Mouse (Mus musculus) forebrain, embryonic 12.5 days (tissue): ENCODE measurements at regions not wholly inside any gene's neighbourhood (a gene's known extent, or its start where the extent isn't known, plus 50 kb on each side); places are given as distances from the start of the nearest gene placed in this dataset.
"Not testable (repeated sequence)": the region's sequence is repeated elsewhere in the genome, so short reads cannot be mapped to it uniquely, and the experiment has no call there.

ENCODE experiments used
- ATAC-seq: fragments of 200-750 bp; cut with Nextera tagmentation; 2 replicates; pipeline ENCODE4 v1.8.0; 2017; ENCODE audit warnings: moderate TSS enrichment; ENCODE audit not compliant: low FRiP score
- H3K27ac ChIP-seq: fragments of 300-500 bp; sonication (generic); 2 replicates; pipeline ENCODE4 v1.5.1; 2016; ENCODE audit warnings: mild to moderate bottlenecking
- H3K27me3 ChIP-seq: fragments of 300-500 bp; sonication (generic); 2 replicates; pipeline ENCODE4 v1.6.1; 2016; ENCODE audit warnings: mild to moderate bottlenecking
- H3K36me3 ChIP-seq: fragments of 300-500 bp; sonication (generic); replicated peaks from 2 replicates; pipeline ENCODE4 v1.6.1; 2016; ENCODE audit warnings: mild to moderate bottlenecking
- H3K4me1 ChIP-seq: fragments of 300-500 bp; sonication (generic); 2 replicates; pipeline ENCODE4 v1.6.1; 2016
- H3K4me2 ChIP-seq: fragments of 300-500 bp; sonication (generic); 2 replicates; pipeline ENCODE4 v1.6.1; 2016; ENCODE audit warnings: mild to moderate bottlenecking, moderate library complexity
- H3K4me3 ChIP-seq: fragments of 300-500 bp; sonication (generic); replicated peaks from 2 replicates; pipeline ENCODE4 v1.5.1; 2016; ENCODE audit warnings: mild to moderate bottlenecking
- H3K9ac ChIP-seq: fragments of 300-500 bp; sonication (generic); 2 replicates; pipeline ENCODE4 v1.6.1; 2016; ENCODE audit warnings: mild to moderate bottlenecking
- H3K9me3 ChIP-seq: fragments of 300-500 bp; sonication (generic); 2 replicates; pipeline ENCODE4 v1.6.1; 2016
- WGBS: fragments of 180-500 bp; shearing (Covaris S2); methylation state at CpG from one replicate; pipeline ENCODE4 v1.1.7; 2016; 5-methylcytosine and 5-hydroxymethylcytosine counted together

- ATAC-seq, result no peak
- 88% methylated on average over 1 of the region's 1 CpGs for WGBS
- no peaks in the 10 kb centered on the region for H3K9me3 ChIP-seq
- H3K27me3 ChIP-seq, result no peaks in the 10 kb centered on the region
- H3K4me3 ChIP-seq, result no peak overlapping the region
- H3K4me1 ChIP-seq, result no peaks in the 10 kb centered on the region
- H3K9ac ChIP-seq, result no peak overlapping the region
- H3K4me2 ChIP-seq, result no peak overlapping the region
- H3K36me3 ChIP-seq, result no peaks in the 10 kb centered on the region
- H3K27ac ChIP-seq, result no peak overlapping the region
Measured at GRCm38 (mm10) chr9:94148474-94148873, 389.4 kb downstream of the 1190002N15Rik start.

- 92% methylated on average over 3 of the region's 3 CpGs for WGBS
- H3K4me2 ChIP-seq, result no peak overlapping the region
Measured at GRCm38 (mm10) chr9:94146787-94147186, 391.1 kb downstream of the 1190002N15Rik start.

DNA sequence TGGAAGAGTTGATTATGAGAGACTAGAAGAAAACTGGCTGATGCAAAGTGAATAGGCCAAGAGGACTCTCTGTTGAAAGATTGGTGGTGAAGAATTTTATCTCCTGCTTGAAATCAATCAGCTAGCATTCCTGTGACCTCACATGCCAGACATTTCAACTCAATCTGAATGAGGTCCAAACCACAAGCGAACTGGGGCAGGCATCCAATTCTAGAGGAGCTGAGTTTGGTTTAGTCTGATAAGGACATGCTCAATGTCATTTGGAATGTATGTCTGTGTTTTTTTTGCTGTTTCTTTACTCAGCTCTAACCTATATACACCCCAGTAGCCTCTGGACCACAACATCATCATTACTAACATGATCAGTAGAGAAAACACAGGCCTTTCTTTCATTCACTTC is 401.4 kb downstream of the 1190002N15Rik start:
- ATAC-seq, result no peak
- WGBS, result 81% methylated on average over 1 of the region's 1 CpGs
- Histone ChIP-seq H3K27ac (no peak overlapping the region), H3K9me3 (no peaks in the 10 kb centered on the region), H3K27me3 (no peaks in the 10 kb centered on the region), H3K4me1 (no peaks in the 10 kb centered on the region), H3K36me3 (no peaks in the 10 kb centered on the region), H3K4me2 (no peak overlapping the region), H3K9ac (no peak overlapping the region), H3K4me3 (no peak overlapping the region)

More at GRCm38 (mm10) chr9:94146787-94147186, 391.1 kb downstream of the 1190002N15Rik start:
- Histone ChIP-seq H3K27me3 (no peaks in the 10 kb centered on the region), H3K9ac (no peak overlapping the region), H3K27ac (no peak overlapping the region), H3K4me3 (no peak overlapping the region), H3K36me3 (no peaks in the 10 kb centered on the region), H3K4me1 (no peaks in the 10 kb centered on the region), H3K9me3 (no peaks in the 10 kb centered on the region)
- no peak for ATAC-seq

- H3K9me3 ChIP-seq, result no peaks in the 10 kb centered on the region
- no peak overlapping the region for H3K4me3 ChIP-seq
- H3K27me3 ChIP-seq, result no peaks in the 10 kb centered on the region
- H3K4me2 ChIP-seq, result no peak overlapping the region
- no peaks in the 10 kb centered on the region for H3K4me1 ChIP-seq
- H3K9ac ChIP-seq, result no peak overlapping the region
- WGBS, result 89% methylated on average over 2 of the region's 2 CpGs
- no peak overlapping the region for H3K27ac ChIP-seq
- H3K36me3 ChIP-seq, result no peaks in the 10 kb centered on the region
- ATAC-seq, result no peak
Measured at GRCm38 (mm10) chr9:94133682-94134081, 404.2 kb downstream of the 1190002N15Rik start.

DNA sequence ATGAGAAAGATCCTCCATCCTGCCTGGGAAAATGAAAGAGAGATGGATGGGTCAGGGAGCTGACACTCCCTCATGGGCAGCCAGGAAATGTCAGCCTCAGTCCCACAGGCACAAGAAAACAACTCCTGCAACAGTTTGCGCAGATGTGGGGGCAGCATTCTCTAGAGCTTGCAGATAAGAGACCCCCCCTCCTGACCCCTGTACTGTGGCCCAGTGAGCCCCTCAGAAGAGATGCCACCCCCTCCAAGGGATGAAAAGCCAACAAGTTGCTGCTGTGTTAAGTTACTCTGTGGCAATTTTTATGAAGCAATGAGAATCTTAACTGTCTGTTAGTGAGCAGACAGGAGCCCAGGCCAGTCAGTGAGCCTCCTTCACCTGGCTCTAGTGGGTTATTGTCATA is 406.5 kb downstream of the 1190002N15Rik start:
- no peak for ATAC-seq
- WGBS, result 100% methylated on average over 1 of the region's 1 CpGs
- Histone ChIP-seq H3K4me3 (no peak overlapping the region), H3K4me2 (no peak overlapping the region), H3K27ac (no peak overlapping the region), H3K9me3 (no peaks in the 10 kb centered on the region), H3K9ac (no peak overlapping the region), H3K27me3 (no peaks in the 10 kb centered on the region), H3K4me1 (no peaks in the 10 kb centered on the region), H3K36me3 (no peaks in the 10 kb centered on the region)

DNA sequence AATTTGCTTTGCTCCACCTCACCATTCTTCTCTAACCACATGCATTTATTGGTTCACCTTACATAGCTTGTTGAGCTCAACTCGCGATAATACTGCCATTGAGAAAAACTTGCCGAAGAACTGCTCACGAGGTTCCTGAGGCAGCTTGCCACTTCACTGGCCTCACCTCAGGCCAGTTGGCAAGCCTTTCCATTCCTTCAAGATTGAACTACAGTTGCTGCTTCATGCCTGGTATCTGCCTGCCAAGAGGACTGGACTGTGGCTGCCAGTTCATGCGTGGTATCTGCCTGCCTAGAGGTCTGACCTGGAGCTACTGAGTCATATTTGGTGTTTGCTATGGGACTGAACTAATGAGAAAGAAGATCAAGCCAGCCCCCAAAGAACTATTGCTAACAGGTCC is 420.9 kb downstream of the 1190002N15Rik start:
- H3K4me2 ChIP-seq, result no peak overlapping the region
- no peak for ATAC-seq
- H3K4me1 ChIP-seq, result no peaks in the 10 kb centered on the region
- no peak overlapping the region for H3K4me3 ChIP-seq
- 95% methylated on average over 5 of the region's 5 CpGs for WGBS
- H3K36me3 ChIP-seq, result no peaks in the 10 kb centered on the region
- H3K9me3 ChIP-seq, result no peaks in the 10 kb centered on the region
- no peaks in the 10 kb centered on the region for H3K27me3 ChIP-seq
- no peak overlapping the region for H3K9ac ChIP-seq
- no peak overlapping the region for H3K27ac ChIP-seq

DNA sequence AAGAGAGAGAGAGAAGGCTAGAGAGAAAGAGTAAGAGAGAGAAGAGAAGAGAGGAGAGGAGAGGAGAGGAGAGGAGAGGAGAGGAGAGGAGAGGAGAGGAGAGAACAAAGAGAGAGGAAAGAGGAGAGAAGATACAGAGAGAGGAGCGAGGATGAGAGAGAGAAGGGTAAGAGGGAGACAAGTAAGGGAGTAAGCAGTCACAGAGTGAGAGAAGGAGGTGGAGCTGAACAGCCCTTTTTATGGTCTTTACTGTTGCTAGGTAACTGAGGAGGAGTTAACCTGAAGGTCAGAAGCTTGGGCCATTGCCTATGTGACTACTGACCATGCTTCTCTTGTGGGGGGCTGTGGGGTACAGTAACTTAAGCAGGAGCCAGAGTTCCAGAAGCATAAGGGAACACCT is 430.2 kb downstream of the 1190002N15Rik start:
- H3K9ac ChIP-seq, H3K4me1 ChIP-seq, H3K4me3 ChIP-seq, H3K4me2 ChIP-seq, H3K27ac ChIP-seq, H3K9me3 ChIP-seq, H3K27me3 ChIP-seq, H3K36me3 ChIP-seq, ATAC-seq: not testable (repeated sequence)
- 86% methylated on average over 1 of the region's 1 CpGs for WGBS

DNA sequence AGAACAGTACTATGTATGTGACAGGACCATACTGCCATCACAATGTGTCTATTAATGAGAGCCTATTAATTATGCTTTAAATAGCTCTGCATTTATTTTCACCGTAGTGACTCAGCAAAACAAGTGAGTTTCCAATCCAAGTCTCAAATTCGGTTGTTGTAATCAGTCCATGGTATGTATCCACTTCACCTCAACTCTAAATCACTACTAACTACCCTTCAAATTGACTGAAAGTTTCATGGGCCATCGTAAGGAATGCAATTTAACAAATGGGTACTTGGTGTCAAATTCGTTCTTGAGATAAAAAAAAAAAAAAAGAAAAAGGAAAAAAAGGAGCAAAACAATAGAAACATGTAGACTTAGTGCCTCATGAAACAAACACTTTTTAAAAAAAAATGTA is 433.2 kb downstream of the 1190002N15Rik start:
- Histone ChIP-seq H3K4me3 (no peak overlapping the region), H3K27me3 (no peaks in the 10 kb centered on the region), H3K36me3 (no peaks in the 10 kb centered on the region), H3K27ac (no peak overlapping the region), H3K4me1 (no peaks in the 10 kb centered on the region), H3K4me2 (no peak overlapping the region), H3K9ac (no peak overlapping the region), H3K9me3 (no peaks in the 10 kb centered on the region)
- no peak for ATAC-seq
- WGBS, result 81% methylated on average over 4 of the region's 4 CpGs

DNA sequence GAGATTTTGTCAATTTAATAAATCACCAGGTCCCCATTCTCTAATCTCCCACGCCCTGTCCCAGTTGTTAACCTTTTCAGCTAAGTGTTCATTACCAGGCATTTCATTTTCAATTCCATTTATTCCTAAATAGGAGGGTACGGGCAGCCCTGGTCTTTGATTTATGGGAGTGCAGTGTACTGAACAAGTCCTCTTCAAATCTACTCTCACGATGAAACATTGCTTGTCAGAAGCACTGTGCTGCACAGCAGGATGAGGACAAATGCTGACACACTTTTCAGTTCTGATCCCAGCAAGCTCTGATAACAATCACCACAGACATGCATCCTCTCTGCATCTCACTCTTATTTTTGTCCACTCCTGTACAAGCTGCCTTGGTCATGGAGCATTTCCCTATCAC is 435.9 kb downstream of the 1190002N15Rik start:
- Histone ChIP-seq H3K9me3 (no peaks in the 10 kb centered on the region), H3K4me2 (no peak overlapping the region), H3K4me1 (no peaks in the 10 kb centered on the region), H3K4me3 (no peak overlapping the region), H3K27me3 (no peaks in the 10 kb centered on the region), H3K27ac (no peak overlapping the region), H3K9ac (no peak overlapping the region), H3K36me3 (no peaks in the 10 kb centered on the region)
- no peak for ATAC-seq
- WGBS, result 76% methylated on average over 3 of the region's 3 CpGs

DNA sequence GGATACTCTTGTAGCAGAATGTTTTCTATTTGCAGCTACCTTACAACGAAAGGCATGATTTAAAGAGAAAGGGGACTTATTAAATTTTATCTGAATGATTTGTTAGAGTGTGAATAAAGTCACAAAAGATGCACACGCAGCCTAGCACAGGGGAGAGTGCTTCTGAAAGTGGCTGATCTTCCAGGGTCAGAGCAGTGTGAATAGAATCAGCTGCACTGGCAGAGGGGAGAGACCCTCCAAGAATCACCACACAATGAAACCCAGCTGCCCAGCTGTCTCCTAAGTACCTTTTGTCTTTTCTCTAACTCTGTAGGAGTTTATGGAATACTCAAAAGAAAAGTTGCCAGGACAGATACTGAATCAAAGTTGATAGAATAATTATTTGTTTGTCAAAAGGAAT is 443.1 kb downstream of the 1190002N15Rik start:
- ATAC-seq, result no peak
- Histone ChIP-seq H3K4me3 (no peak overlapping the region), H3K4me2 (no peak overlapping the region), H3K9ac (no peak overlapping the region), H3K36me3 (no peaks in the 10 kb centered on the region), H3K27me3 (no peaks in the 10 kb centered on the region), H3K9me3 (no peaks in the 10 kb centered on the region), H3K4me1 (peaks cover 9% of the 10 kb centered on the region; the same call in 1 of the 2 replicates), H3K27ac (no peak overlapping the region)
- 25% methylated on average over 2 of the region's 2 CpGs for WGBS

DNA sequence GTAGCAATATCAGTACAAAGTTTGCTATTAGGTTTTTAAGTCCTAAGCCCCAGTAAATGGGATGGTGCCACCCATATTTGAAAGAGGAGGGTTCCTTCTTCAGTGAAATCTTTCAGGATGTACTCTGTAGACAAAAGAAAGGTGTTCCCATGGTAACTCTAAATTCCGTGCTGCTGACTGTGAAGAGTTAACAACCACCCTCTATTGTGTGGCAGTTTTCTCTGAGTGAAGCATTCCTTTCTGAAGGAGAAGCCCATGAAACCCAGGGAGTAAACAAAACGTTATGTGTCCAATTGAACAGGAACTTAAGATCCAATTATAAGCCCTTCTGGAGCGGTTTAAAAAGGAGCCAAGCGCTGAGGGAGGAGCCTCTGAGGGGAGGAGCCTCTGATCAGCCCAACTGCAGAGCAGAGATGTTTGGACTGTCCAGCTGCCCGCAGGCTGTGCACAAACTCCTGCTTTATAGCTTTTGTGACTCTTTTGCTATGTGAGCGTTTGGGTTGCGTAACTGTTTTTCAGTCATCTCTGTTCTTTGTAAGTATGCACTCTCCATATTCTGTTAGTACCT is 446.1 kb downstream of the 1190002N15Rik start:
- Histone ChIP-seq H3K9ac (no peak overlapping the region), H3K27me3 (no peaks in the 10 kb centered on the region), H3K27ac (no peak overlapping the region), H3K36me3 (no peaks in the 10 kb centered on the region), H3K9me3 (no peaks in the 10 kb centered on the region), H3K4me1 (peaks cover 9% of the 10 kb centered on the region; the same call in 1 of the 2 replicates), H3K4me2 (peak overlapping the region; percentile 1), H3K4me3 (no peak overlapping the region)
- WGBS, result 12% methylated on average over 7 of the region's 7 CpGs
- peak; percentile 84; the same call in 1 of the 2 replicates for ATAC-seq

DNA sequence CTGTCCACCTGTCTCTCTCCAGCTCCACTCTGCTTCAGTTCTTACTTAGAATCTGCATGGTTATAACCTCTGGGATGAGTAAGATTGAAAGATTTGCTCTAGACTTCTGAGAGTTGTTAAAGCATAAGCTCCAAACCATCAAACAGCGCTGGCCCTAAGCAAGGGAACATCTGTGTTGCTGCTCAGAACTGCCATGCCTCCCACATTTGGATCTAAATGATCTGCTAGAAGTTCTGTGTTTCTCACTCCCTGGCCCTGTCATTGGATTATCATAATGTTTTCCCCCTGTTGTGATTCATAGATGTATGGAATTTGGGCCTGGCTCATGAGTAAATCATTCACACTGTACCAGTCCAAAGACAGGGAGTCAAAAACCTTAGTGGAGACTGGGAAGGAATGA is 448.1 kb downstream of the 1190002N15Rik start:
- no peak overlapping the region for H3K9ac ChIP-seq
- ATAC-seq, result no peak
- H3K36me3 ChIP-seq, result no peaks in the 10 kb centered on the region
- WGBS, result 91% methylated on average over 1 of the region's 1 CpGs
- no peaks in the 10 kb centered on the region for H3K27me3 ChIP-seq
- H3K4me2 ChIP-seq, result no peak overlapping the region
- no peaks in the 10 kb centered on the region for H3K9me3 ChIP-seq
- H3K4me3 ChIP-seq, result no peak overlapping the region
- no peak overlapping the region for H3K27ac ChIP-seq
- peaks cover 5% of the 10 kb centered on the region; the same call in 1 of the 2 replicates for H3K4me1 ChIP-seq

DNA sequence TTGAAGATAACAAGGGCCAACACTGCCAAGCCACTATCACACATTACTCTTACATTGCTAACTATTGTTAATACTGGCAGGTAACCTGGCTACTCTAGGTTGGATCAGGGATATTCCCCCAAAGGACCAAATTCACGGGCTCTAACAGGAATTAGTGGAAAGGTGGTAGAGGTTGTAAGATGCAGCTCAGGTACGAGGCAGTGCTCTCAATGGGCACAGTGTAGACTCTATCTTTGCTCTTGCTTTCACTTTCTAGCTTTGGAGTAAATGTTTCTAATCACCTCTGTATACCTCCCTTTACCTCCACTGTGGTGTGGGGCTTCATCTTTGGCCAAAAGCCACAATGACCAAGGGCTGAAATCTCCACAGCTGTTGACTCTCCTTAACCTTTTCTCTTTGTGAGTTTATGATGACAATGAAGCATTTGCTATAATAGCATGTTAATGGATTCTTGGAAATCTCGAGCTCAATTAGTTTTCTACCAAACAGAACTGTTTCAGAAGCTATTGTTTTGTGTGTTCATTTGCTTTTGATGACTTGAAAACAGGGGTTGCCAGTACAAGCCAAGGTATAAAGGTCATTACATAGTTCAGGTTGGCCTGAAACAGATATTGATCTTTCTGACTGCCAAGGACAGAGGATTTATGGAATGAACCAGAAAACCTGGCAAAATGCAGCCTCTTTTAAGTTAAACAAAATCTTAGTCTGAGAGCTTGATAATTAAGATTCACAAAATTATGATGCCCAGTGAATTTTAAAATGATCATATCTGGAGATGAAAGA is 454.1 kb downstream of the 1190002N15Rik start:
- H3K4me3 ChIP-seq, result no peak overlapping the region
- no peak overlapping the region for H3K9ac ChIP-seq
- H3K9me3 ChIP-seq, result no peaks in the 10 kb centered on the region
- no peaks in the 10 kb centered on the region for H3K36me3 ChIP-seq
- no peak overlapping the region for H3K27ac ChIP-seq
- no peak overlapping the region for H3K4me2 ChIP-seq
- no peak for ATAC-seq
- 77% methylated on average over 3 of the region's 3 CpGs for WGBS
- H3K4me1 ChIP-seq, result no peaks in the 10 kb centered on the region
- no peaks in the 10 kb centered on the region for H3K27me3 ChIP-seq
